Mouse (Mus musculus) CH12F3 (cell line): Measurements from ENCODE around the gene Olfr508.
"Not testable (repeated sequence)": the region's sequence is repeated elsewhere in the genome, so short reads cannot be mapped to it uniquely, and the experiment has no call there.

Source experiments
- in situ Hi-C: fragments of 300-500 bp; cut with MboI; formaldehyde crosslinking; loops from 2 replicates; pipeline ENCODE4 v1.14.3; 2020; ENCODE audit warnings: low sequenced_read_pairs

The Olfr508 gene

DNA sequence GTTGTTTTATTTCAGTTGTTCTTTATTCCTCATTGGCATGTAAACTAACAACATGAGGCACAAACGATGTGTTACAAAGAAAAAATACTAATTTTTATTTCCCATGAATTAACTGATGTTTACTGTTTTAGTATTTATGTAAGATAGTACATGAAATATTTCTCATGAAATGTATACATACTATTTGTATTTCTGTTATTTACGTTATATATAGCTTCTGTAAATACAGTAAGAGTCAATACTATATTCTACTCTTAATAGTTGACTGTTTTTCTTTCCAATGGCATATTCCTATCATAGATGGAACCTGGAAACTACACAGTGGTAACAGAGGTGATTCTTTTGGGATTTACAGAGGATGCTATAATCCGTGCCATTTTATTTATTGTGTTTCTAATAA is at the start of gene Olfr508:
Gene Olfr508 (plus strand): TSS at position 301 of the 400 bp plus-strand sequence.
- in situ Hi-C loops, result no loop called here

DNA sequence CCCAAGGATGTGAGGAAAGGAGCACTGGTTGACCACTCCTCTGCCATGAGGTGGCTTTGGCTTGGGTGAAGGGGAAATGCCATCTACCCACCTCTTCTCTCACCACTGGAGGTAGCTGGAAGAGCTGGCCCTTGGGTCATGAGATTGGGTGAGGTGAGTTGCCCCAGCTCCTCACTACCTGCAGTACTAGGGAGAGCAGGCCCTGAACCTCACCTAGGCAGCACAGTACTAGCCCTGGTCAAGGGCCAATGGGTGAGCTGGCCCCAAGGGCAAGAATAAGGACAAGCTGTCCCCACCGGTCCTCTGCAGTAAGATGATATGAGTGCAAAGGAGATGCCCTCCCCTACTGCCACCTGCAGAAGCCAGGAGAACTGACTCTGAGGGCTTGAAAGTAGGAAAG is 40.0 kb upstream of the Olfr508 start:
- in situ Hi-C loops, result no loop called here

DNA sequence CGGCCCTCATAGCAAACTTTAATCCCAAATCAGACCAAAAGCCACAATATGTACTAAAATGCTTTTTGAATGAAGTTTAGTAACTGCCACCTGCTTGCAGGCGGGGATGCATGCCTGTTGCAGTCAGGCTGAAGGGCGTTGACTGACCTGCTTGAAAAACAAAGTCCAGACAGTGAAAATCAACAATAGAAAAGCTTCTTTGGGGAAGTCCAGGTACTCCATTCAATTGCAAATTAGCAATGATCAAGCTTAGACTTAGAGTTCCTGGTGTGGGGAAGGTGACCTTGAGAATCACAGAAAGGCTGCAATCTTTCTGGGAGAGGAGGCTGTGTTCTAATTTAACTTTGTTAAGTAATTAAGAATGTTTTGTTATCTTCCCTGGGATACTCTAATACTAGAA is 27.9 kb upstream of the Olfr508 start:
- in situ Hi-C loops, result not testable (repeated sequence)

DNA sequence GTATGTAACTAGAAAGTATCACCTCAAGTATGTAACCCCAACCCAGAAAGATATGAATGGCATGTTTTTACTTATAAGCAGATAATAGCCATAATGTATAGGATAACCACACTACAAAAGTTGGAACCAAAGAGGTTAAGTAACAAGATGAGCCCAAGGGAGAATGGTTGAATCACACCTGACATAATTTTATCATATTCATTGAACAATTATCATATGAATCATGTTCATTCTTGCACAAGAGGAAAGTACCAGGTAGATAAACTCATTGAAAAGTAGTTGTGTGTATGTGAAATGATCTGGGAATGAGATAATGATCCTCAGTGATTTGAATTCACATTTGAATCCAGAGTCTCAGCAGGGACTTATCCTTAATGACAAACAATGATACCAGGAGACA is 19.3 kb upstream of the Olfr508 start, which contains the start of gene Olfr506:
Gene Olfr506 (plus strand): TSS at position 301 of the 400 bp plus-strand sequence.
- in situ Hi-C loops, result no loop called here

DNA sequence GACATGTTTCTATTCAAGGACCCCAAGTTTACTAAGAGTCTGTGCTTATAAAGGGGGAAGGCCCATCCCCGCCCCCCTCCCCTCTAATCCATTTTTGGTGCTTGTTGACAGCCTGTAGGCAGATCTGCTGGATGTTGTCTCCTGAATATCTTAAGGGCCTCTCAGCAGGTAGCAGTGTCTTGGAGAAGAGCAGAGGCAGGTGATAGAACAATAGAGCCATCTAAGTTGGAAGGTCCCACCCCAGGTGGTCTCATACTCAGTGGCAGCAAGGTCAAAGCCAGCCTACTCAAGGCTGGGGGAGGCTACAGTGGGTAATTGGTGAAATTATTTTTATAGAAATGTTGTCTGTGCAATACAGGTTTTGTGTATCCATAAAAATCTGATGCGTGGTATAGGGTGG is 15.7 kb upstream of the Olfr508 start:
- in situ Hi-C loops, result no loop called here

DNA sequence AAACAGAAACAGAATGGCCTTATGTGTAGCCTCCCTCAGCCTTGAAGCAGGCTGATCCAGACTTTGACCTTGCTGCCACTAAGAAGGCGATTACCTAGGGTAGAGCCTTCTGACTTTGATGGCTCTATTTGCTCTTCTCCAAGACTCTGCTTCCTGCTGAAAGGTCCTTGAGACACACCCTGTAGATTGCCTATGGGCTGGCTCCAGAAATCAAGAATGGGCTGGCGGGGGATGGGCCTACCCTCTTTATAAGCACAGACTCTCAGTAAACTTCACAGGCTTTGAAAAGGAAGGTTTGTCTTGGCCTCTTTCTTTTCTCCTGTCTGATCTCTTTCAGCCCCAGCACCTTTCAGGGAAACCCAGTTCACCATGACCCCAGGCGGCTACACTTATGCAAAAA is 13.0 kb upstream of the Olfr508 start:
- in situ Hi-C loops, result not testable (repeated sequence)

DNA sequence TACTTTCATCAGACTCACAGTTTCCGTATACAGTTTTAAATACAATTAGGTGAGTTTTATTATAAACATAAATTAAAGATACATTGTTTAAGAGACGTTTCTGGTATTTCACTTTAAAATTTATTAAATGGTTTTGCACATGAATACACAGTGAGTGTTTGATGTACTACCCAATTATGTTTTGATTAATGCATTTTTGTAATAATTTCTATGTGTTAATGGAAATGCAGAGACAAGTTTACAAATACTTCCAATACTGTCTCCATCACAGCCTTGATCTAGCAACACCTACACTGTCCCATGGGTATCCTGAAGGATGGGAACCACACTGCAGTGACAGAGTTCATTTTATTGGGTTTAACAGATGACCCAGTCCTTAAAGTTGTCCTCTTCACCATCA is 8.3 kb upstream of the Olfr508 start, which contains the start of gene Olfr507:
Gene Olfr507 (plus strand): TSS at position 301 of the 400 bp plus-strand sequence.
- in situ Hi-C loops, result no loop called here

DNA sequence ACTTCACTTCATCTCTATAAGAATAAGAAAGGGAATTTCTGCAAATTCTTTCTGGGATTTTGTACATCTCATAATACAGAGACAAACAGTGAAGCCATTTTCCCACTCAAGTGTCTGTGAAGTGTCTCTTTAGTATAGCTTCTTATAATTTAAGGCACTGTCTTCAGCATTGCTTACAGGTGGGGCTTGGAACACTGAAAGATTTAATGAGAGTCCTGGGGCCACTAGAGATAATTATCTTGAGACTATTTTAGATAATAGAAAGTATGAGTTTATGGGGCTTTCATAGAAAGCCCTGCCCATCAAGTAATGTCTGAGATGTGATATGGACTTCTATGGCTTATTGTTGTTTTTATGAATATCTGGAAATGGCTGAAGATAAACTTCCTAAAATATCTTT is 22.0 kb downstream of the Olfr508 start, which contains the start of gene Olfr509:
Gene Olfr509 (minus strand): TSS at position 101 of the 400 bp plus-strand sequence.
- in situ Hi-C loops, result no loop called here

DNA sequence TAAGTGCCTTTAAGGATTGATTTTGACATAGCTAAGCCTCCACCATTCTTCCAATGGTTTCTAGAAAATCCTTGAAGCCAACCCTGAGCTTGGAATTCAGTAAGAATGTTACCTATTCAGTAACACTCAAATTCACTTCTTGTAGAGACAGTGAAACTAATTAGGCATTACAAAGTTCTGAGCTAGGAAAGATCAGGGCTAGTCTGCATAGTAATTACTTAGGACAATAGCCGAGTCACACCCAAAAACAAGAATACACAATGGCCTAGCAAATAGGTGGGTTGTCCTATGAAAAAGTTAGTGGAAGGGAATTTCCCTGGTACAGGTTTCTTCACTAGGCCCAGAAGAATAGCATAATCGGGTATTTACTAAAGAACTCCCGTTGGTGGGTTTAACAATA is 32.6 kb downstream of the Olfr508 start:
- in situ Hi-C loops, result no loop called here

DNA sequence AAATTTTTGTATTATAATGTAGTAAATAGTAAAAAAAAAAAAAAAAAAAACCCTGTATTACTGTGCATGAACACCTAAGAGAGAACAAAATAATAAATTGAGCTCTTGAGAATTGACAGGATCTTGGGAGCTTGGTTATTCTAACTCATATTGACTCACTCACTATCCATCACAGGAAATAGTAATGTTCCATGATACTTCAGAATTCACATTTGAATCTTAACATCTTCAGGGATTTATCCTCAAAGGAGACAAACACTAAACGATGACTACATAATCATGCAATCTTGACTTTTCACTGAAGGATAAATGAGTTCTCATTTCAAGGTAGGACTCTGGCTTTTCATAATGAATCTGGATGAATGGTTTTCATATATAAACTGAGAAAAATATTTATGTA is 36.3 kb downstream of the Olfr508 start, which contains the start of gene Olfr510:
Gene Olfr510 (plus strand): TSS at position 301 of the 400 bp plus-strand sequence.
- in situ Hi-C loops, result no loop called here

DNA sequence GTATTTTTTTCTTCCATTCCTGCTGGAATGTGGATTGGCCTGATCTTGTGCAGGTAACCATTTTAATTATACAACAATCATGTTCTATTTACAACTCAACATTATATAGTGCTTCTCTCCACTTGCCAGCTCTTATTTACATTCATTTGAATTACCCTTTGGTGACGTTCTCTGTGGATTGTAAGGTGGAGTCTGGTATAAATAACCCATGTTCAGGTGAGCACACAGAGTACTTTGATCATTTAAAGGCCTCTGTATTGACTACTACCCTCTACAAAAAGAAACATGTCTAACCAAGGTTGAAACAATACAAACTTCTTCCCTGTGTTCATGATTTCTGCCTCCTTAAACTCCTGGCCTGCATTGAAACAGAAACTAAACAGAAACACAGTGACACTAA is 41.3 kb downstream of the Olfr508 start:
- in situ Hi-C loops, result no loop called here

DNA sequence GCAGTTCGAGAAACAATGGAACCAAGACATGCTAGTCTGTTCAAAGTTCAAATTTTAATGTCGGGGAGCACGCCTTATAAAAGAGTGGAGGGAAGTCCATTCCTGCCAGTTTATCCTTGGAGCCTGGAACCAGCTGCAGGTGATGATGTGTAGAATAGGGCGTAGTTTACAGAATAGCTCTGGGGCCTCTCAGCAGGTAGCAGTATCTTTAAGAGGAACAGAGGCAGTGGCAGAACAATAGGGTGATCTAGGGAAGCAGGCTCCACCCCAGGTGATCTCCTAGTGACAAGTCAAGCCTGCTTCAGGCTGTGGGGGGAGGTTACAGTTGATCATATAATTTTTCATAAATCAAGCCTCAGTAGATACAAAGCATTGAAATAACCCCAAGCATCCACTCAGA is 49.1 kb downstream of the Olfr508 start:
- in situ Hi-C loops, result no loop called here
